Mouse (Mus musculus) thymus, adult 2 months (tissue): Measurements from ENCODE around the gene Sgca.

Experiments used
- CTCF ChIP-seq: fragments of 200-500 bp; IDR thresholded peaks from 2 replicates; pipeline ENCODE4 v1.5.1; 2012; ENCODE audit warnings: mild to moderate bottlenecking, control low read depth, low read length, moderate library complexity, borderline replicate concordance; ENCODE audit not compliant: control insufficient read depth, poor library complexity, insufficient read depth; ENCODE audit errors: extremely low read depth
- POLR2A ChIP-seq: fragments of 200-500 bp; IDR thresholded peaks from 2 replicates; pipeline ENCODE4 v1.6.1; 2012; ENCODE audit warnings: mild to moderate bottlenecking, low read length, control low read depth, moderate library complexity; ENCODE audit not compliant: control insufficient read depth, poor library complexity, insufficient read depth; ENCODE audit errors: extremely low read depth

DNA sequence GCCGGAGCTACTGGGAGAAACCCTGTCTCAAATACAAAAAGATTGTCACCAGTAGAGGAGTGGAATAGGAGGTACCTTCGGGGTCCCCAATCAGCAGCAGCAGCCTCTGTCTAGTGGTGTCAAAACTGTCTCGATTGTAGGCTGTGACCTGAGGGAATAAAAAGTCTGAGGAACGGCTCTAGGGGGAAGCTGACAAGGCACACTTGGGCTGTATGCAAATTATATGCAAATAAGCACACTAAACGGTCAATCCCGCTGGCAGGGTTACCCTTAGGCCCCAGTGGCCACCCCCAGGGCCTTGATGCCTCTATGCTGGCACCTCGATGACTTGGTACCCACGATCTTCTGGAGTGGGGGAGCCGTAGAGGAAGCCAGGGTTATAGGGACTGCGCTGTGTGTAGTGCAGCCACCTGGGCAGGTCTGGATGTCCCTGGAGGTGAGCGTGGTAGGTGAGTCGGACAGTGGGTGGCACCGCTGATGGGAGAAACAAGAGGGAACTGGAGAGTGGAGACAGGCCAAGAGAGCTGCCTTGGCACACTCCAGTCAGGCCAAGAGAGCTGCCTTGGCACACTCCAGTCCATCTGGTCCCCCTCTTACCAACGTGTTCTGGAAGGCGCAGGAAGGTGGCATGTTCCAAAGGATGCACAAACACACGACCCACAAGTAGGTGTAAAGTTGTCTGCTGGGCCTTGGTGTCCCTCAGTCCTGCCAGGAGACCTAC, 4.1 kb downstream of the Sgca start:
- TF ChIP-seq POLR2A (no peak), CTCF (no peak)
